Mouse (Mus musculus) kidney, adult 18-20 months (tissue): ENCODE data around the gene Znrf2.
"Not testable (repeated sequence)": the region's sequence is repeated elsewhere in the genome, so short reads cannot be mapped to it uniquely, and the experiment has no call there.

Experiments used
- DNase-seq: peaks from one replicate; pipeline ENCODE4 v3.0.0; 2021

Gene Znrf2

DNA sequence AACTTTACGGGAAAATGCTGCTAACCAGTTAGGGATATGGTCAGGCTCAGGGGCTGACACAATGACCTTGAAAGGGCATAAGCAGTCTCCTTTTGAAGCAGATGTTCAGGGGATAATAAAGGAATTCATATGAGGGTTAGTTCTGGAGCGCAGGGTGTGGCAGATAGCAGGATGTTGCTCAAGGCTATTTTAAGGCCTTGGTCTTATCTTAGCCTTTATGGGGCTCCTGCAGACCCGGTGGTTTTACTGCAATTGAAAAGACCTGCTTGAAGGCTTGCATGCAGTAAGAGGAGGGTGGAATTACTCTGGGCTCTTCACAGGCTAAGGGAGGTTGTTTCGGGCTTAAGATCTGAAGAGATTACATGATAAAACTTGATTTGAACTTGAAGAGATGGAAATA is 35.1 kb downstream of the Znrf2 start:
- DNase-seq, result no peak

DNA sequence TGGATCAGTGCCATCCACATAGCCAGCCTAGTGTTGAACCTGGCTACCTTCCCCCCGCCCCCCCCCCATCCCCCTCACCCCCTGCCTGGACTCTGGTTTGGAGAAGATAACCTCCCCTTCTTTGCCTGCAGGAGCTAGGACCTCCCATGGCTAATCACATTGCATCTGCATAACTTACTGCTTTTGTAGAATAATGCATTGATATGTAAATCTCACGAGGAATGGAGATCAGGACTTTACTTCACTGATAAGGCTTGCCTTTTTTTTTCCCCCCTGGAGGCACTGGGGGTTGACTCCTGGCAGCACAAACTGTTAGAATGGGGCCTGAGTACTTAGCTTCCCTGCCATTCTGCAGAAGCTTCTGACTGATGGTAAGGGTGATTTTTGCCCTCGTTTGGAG is 36.0 kb downstream of the Znrf2 start:
- no peak for DNase-seq

GRCm38 (mm10) chr6:54854859-54855258 is 38.1 kb downstream of the Znrf2 start:
- no peak for DNase-seq

- DNase-seq, result peak; percentile 60
Observed at GRCm38 (mm10) chr6:54855801-54856583, 39.3 kb downstream of the Znrf2 start.

GRCm38 (mm10) chr6:54859159-54859558 is 42.4 kb downstream of the Znrf2 start:
- DNase-seq, result not testable (repeated sequence)

DNA sequence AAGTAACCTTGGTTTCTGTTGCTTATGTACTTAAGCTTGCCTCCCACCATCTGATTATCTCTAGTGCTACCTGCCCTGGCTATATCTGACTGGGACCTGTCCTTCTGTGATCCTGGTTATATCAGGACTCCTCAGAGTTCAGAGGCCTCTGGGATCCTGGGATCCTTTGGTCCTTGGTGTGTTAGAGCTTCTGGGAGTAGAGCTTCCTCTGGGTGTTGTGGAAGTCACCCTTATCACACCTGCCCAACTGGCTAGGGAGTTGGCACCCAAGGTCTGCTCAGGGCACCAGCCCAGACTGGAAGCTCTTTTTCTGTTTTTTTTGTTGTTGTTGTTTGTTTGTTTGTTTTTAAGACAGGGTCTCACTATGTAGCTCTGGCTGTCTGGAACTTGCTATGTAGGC is 43.5 kb downstream of the Znrf2 start:
- no peak for DNase-seq

DNA sequence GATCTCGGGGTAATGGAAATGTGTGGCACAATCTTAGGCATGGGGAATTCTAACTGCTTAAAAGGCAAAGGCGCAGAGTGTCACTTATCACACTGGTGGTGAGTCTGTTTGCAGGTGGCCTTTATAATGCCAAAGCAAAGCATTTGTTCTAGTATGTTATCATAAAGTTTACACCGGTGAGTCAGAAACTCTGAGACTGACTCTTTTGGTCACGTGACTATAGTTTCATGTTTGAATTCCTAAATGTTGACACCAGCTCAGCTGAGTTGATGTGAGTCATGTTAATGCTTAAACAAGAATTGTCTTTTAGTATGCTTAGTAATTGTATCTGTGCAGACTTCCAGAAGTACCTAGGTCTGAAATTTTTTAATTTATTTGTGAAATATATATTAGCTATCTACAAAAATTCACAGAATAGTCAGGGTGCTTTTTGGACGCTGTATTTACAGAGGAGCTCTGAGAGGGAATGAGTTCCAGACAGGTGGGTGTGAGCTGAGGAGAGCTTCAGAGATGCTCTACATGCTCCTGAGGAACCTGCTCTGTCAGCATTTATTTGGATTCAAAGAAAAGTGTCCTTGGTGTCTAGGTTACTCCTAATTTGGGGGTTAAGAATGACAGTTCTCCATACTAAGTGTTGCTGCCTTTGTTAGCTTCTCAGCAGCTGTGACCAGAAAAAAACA is 50.2 kb downstream of the Znrf2 start:
- no peak for DNase-seq

GRCm38 (mm10) chr6:54867411-54867745 is 50.7 kb downstream of the Znrf2 start:
- DNase-seq, result no peak

- DNase-seq, result no peak
Observed at GRCm38 (mm10) chr6:54873029-54873428, 56.3 kb downstream of the Znrf2 start.

DNA sequence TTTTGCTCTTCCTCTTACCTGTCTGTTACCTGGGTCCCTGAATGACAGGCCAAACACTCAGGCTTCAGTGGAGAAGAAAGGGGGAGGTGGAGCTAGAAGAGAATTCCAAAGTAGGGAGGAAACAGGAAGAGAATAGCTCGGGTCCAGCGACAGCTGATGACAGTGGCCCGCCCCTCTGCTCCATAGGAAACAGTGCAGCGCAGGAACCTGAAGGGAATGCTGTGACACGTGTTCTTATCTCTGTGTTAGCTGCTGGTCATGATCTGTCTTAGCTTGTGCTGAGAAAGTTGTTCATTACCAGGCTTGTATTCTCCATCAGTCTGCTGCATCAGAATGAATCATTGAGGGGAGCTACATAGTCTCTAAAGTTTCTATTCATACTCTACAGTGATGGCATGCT is 60.1 kb downstream of the Znrf2 start:
- no peak for DNase-seq

DNA sequence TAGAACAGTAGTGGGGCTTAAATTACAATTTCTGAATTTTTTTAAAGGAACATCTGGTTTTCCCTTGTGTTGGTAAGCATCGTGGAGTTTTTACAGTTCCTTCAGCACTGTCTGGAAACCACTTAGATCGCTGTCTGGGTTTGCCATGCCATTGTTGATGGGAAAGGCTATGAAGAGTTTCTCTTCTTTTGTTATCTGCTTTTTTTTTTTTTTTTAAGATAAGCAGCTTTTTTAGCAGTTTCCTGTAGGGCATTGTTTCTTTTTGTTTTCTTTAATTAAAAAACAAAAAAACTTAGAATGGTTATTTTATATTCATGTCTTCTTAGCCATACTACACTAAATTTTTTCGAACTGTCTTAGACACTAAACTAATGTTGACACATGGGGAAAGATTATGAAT is 60.9 kb downstream of the Znrf2 start:
- no peak for DNase-seq

GRCm38 (mm10) chr6:54878546-54878945 is 61.8 kb downstream of the Znrf2 start:
- DNase-seq, result no peak

DNA sequence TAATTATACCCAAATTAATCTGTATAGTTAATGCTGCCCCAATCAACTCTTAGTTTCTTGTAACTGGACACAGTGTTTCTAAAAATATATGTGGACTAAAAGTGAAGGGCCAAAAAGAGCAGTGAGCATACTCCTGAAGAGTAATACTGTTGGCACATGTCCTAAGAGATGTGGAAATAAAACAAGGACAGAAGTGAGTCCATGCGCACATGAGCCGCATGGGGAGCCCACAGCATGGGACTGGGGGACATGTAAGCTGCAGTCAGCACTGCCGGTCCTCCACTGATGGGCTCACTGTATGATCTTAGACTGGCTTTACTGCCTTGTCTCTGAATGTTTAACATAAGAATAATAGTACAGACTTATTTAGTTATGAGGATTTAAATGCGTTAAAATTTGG is 63.4 kb downstream of the Znrf2 start:
- no peak for DNase-seq

GRCm38 (mm10) chr6:54883424-54883823 is 66.7 kb downstream of the Znrf2 start:
- DNase-seq, result no peak

DNA sequence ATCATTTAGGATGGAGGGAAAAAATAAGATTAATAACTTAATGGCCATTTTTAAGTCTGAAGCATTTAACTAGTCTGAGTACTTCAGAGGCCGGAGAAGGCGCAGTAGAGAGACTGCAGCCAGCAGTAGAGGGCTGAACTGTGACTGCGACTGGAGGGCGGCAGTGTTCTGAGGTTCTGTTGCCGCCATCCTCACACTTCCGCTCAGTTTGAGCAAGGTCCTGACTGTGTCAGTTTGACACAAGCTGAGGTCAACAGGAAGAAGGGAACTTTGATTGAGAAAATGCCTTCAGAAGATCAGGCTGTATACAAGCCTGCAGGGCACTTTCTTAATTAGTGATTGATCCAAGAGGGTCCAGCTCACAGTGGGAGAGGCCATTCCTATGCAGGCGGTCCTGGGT is 69.5 kb downstream of the Znrf2 start:
- no peak for DNase-seq

GRCm38 (mm10) chr6:54890221-54890620 is 73.5 kb downstream of the Znrf2 start:
- DNase-seq, result no peak

- no peak for DNase-seq
Observed at GRCm38 (mm10) chr6:54891384-54891783, 74.7 kb downstream of the Znrf2 start.

DNA sequence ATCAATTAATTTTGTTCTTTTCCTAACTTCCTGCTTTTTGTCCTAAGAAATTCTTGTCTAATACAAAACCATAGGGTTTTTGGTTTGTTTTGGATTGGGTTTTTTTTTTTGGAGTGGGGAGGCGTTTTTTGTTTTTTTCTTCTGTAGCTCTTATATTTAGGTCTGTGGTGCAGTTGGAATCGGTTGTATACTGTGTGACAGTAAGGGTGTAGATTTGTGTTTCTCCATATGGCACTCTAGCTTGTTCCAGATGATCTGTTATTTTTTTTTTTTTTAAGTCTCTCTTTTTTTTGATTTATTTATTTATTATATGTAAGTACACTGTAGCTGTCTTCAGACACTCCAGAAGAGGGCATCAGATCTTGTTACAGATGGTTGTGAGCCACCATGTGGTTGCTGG is 83.5 kb downstream of the Znrf2 start:
- no peak for DNase-seq

GRCm38 (mm10) chr6:54902547-54902946 is 85.8 kb downstream of the Znrf2 start:
- DNase-seq, result no peak

DNA sequence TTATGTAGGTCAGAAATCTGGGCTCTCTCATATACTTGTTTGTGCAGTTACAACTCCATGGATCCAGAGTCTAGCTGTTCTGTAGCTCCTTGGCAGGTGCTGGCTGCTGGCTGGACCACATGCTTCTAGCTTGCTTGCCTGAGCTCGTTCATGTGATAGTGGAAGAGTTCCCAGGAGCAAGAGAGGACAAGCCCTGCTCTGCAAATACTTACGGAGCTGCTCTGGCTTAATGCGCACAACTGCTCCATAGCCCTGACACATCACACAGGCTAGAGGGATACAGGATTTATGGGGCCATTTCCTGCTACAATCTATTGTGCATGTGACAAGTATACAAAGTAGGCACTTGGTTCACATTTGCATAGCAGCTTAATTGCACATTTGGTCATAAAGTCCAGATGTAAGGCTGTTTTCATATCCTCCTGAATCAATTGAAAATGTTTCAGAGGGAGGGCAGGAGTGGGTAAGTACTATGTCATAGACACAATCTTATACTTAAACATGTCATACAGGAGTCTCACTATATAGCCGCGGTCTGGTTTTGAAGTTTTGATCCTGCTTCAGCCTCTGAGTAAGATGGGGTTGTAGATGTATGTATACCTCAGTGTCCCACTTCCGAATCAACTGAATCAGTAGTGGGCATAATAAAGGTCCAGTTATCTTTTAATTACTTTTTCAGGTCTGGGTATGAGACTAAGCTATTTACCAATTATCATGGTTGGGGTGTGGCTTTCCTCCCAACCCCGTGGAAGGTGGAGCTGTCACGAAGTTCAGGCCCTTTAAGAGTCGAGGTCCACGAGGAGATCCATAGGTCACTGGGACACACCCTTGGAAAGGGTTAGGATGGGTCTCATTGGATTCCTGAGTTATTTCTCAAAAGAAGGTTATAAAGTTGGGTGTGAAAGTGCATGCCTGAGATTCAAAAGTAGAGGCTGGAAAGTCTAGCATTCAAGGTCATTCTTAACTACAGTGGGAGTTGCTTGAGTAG is 89.6 kb downstream of the Znrf2 start:
- no peak for DNase-seq

GRCm38 (mm10) chr6:54914977-54915376 is 98.3 kb downstream of the Znrf2 start:
- DNase-seq, result peak; percentile 0

DNA sequence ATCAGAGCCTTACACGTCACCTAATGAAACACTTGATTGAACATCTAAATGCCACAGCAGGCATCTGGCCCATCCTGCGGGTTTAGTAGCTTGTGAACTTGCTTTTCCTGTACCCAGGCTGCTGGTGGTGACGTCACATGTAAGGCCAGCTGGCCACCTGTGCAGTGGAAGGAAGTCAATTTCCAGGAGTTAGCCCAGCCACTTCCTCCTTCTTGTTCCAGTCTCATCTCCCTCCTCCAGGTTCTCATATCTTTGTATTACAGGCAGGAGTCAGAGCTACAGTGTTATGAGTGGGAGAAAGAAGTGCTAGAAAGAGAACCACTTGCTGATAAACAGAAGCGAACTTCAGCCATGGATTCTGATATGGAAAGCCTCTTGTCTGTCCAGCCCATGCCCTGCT is 99.4 kb downstream of the Znrf2 start:
- peak; percentile 0 for DNase-seq

- DNase-seq, result no peak
Observed at GRCm38 (mm10) chr6:54916941-54917340, 100.2 kb downstream of the Znrf2 start.

- DNase-seq, result peak; percentile 70
Observed at GRCm38 (mm10) chr6:54917523-54917922, 100.8 kb downstream of the Znrf2 start.
